Mouse (Mus musculus): ENCODE measurements around the gene Tagln.

Tagln gene

GRCm38 (mm10) chr9:45938088-45938487 lies 2.2 kb upstream of the Tagln start:
- ChIA-PET POLR2A (interaction anchor here in 3 of 4 experiments (0.6 to 3.8 kb wide), 5 partner anchors 9 to 71 kb away, joined by 4 to 20 read pairs (median 5); partner anchors contain the start of gene Sidt2 (in 1 of the 3)), CTCF (interaction anchor here in 2 of 4 experiments (0.6 to 1.4 kb wide), 3 partner anchors 197 to 308 kb away, joined by 3 read pairs; partner anchors contain the start of gene Apoa1 (in 1 of the 2))

DNA sequence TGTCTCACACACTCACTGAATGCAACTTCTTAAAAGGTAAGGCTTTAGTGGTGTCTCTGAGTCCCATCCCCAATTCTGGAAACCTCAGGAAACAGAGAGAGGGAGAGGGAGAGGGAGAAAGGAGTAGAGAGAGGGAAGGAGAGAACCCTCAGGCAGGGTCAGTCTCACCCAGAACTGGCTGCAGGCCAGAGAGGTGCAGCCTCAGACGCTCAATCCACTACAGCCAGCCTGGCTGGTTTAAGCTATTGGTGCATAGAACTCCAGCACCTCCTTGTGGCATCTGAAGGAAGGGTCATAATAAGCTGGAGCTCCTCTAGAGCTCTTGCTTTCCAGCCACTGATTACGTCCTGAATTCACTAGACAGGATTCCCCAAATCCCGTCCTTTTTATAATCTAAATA lies 1.0 kb upstream of the Tagln start:
- CTCF ChIA-PET: interaction anchor here (0.5 to 1.8 kb wide), 47 partner anchors 8 to 1175 kb away, joined by 3 to 13 read pairs (median 3); partner anchors contain the start of genes Bace1 (in 2 of the 4), Cep164 (in 2 of the 4), Pafah1b2 (in 1 of the 4) and Rnf214 (in 1 of the 4)

GRCm38 (mm10) chr9:45932571-45933415 lies 3.1 kb downstream of the Tagln start:
- ChIA-PET CTCF (interaction anchor here in 3 of 4 experiments (0.8 to 2.1 kb wide), 3 partner anchors 8 to 9 kb away, joined by 3 to 5 read pairs (median 4); no protein-coding TSS in a partner anchor), POLR2A (interaction anchor here in 2 of 4 experiments (0.7 to 2.3 kb wide), 4 partner anchors 8 to 22 kb away, joined by 3 to 5 read pairs (median 3); partner anchors contain the start of gene Sidt2 (in 1 of the 2))

More for the DNA sequence above, 1.0 kb upstream of the Tagln start:
- POLR2A ChIA-PET: interaction anchor here (0.5 to 3.8 kb wide), 16 partner anchors 9 to 726 kb away, joined by 3 to 20 read pairs (median 4); partner anchors contain the start of genes Sidt2 (in 3 of the 4), Bace1 (in 1 of the 4) and Cep164 (in 1 of the 4)

DNA sequence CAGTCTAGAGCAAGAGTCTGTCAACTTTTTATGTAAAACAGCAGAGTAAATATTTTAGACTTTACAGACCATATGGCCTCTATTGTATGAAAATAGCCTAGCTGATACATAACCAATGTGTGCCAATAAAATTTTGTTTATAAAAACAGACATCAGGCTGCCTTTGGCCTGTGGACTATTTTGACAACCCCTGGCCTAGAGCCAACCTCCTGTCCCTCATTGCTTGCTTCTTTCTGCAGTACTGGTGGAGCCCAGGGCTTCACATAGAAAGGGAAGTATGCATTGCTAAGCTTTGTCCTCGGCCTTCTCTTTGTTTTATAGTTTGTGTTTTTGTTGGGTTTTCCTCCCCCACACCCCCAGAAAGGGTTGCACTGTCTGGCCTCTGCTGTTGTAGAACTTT lies 3.9 kb downstream of the Tagln start:
- CTCF ChIA-PET: interaction anchor here in 3 of 4 experiments (0.5 to 2.1 kb wide), 4 partner anchors 9 to 81 kb away, joined by 3 to 5 read pairs (median 4); partner anchors contain the start of gene Sik3 (in 1 of the 3)
- POLR2A ChIA-PET: interaction anchor here in 2 of 4 experiments (0.7 to 1.4 kb wide), 4 partner anchors 9 to 22 kb away, joined by 3 to 5 read pairs (median 3); no protein-coding TSS in a partner anchor

DNA sequence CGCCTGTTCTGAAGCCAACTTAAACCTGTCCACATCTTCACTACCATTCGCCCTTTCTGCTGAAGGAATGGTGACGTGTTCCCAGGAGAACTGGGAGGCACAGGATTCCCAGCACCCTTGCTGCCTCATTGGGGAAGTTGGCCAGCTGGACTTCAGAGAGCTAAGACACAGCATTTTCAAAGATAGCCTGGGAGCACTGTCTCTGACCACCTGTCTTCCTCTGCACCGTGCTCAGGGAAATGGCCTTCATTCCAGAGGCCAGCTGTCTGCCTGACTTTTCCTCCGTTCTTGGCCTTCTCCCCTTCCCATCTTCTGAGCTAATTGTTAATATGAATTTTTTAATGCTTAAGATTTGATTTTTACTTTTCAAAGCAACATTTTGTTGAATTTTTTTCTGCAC lies 6.6 kb downstream of the Tagln start:
- CTCF ChIA-PET: interaction anchor here in 2 of 4 experiments (1.3 kb wide), 2 partner anchors 8 to 12 kb away, joined by 3 to 4 read pairs; no protein-coding TSS in a partner anchor
- POLR2A ChIA-PET: interaction anchor here in 2 of 4 experiments (1.0 to 1.8 kb wide), 3 partner anchors 9 to 26 kb away, joined by 3 to 4 read pairs (median 3); partner anchors contain the start of gene Sidt2 (in 1 of the 2)

GRCm38 (mm10) chr9:45919895-45920294 lies 16.0 kb downstream of the Tagln start:
- POLR2A ChIA-PET: interaction anchor here in 1 of 4 experiments (1.2 kb wide), 1 partner anchor 10 kb away, joined by 3 read pairs; no protein-coding TSS in a partner anchor

DNA sequence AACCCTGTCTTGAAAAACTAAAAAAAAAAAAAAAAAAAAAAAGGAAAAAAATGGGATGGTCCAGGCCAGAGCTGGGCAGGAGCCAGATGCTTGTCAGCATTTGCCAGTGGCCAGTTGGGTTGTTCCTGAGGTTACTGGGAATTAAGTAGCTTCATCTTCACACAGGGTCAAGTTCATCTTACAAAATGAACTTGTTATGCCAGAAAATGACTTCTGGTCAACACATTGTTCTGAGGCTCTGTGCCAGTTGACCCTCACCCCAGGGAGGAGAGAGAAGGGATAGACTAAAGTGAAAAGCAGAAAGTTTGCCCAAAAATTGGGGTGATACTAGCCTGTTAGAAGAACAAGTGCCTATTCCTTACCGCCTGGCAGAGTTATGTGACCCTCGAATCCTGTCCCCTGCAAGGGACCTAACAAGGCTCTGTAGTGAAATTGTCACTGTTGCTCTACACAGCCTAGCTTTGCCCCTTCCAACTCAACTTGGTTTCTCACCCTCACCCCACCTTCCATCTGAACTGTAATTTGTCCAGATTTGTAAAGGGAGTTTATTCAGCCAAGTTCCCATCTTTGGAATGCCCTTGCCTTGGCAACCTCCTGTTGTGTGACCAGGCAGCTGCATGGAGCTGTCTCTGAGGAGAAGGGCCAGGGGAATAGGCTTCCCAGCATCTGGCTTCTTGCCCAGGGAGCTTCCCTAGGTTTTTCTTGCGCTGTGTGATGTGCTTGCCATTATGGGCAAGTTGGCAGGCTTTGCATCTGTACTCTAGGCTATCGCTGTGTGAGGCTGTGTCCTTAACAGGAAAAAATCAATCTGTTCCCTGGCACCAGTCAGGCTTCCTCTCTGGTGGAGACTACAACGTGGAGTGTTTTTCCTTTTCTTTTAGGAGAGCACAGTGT lies 18.6 kb downstream of the Tagln start:
- POLR2A ChIA-PET: interaction anchor here in 2 of 4 experiments (0.9 to 1.0 kb wide), 2 partner anchors 20 to 37 kb away, joined by 3 read pairs; no protein-coding TSS in a partner anchor
- CTCF ChIA-PET: interaction anchor here in 1 of 4 experiments (1.4 kb wide), 1 partner anchor 11 kb away, joined by 5 read pairs; the partner anchor contains the start of genes Pcsk7 and Rnf214

More at GRCm38 (mm10) chr9:45919895-45920294, 16.0 kb downstream of the Tagln start:
- CTCF ChIA-PET: interaction anchor here in 2 of 4 experiments (1.1 to 1.2 kb wide), 2 partner anchors 9 to 13 kb away, joined by 3 read pairs; partner anchors contain the start of genes Pcsk7 (in 1 of the 2) and Rnf214 (in 1 of the 2)

DNA sequence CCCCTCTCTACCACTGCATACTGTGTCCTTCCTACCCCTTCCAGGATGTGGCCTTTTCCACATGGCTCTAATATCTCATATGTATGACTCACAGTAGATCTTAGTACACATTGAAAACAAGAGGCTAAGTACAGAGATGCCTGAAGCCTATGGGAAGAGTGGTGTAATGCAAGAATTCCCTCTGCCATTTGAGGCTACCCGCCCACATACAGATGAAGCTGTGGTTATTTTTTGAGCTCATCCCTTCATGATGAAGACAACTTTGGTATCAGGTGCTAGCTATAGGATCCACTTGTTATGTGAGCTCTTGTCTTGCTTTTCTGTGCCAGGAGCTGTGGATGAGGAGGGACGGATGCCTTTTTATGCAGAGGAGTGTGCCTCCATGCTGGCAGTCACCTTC lies 20.2 kb downstream of the Tagln start:
- CTCF ChIA-PET: interaction anchor here in 1 of 4 experiments (1.5 kb wide), 1 partner anchor 9 kb away, joined by 4 read pairs; the partner anchor contains the start of gene Rnf214
- POLR2A ChIA-PET: interaction anchor here in 1 of 4 experiments (1.0 to 1.2 kb wide), 2 partner anchors 9 to 120 kb away, joined by 3 read pairs; partner anchors contain the start of genes Pcsk7 and Rnf214

DNA sequence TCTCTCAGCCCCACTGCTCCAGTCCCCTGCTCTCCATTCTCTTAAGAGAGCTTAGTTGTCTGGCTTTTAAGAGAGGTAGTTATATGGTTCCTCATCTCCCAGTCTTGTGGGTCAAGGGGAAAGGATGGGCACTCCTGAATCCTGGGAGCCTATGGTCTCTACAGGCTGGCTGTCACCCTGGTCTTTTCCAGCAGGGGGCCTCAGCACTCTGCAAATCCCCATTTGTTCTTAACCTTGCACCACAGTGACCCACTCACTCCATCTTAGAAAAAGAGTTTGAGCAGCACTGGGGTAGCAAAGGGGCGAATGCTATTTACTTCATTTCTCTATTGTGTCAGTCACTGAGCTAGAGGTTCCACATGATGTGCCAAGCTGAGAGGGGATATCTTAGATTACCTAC lies 24.2 kb downstream of the Tagln start:
- POLR2A ChIA-PET: interaction anchor here in 1 of 4 experiments (1.0 to 1.6 kb wide), 2 partner anchors 21 to 84 kb away, joined by 3 read pairs; no protein-coding TSS in a partner anchor

DNA sequence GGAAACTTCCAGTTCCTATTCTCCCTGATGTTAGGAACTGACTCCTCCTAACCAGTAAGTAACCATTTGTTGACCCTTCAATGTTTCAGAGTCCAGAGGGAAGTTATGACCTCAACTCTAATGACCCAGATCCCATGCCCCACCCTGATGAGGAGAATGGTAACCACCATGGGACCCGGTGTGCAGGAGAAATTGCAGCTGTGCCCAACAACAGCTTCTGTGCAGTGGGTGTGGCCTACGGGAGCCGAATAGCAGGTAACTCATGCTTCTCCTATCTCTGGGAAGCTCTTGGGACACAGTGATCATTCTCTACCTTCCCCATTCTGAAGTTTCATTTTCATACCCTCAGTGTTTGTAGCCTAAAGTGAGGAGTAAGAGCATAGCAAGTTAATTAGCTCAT lies 24.9 kb downstream of the Tagln start:
- ChIA-PET POLR2A (interaction anchor here in 3 of 4 experiments (0.5 to 1.3 kb wide), 4 partner anchors 11 to 818 kb away, joined by 3 to 4 read pairs (median 3); no protein-coding TSS in a partner anchor), CTCF (interaction anchor here in 3 of 4 experiments (0.5 to 1.6 kb wide), 5 partner anchors 9 to 319 kb away, joined by 3 to 5 read pairs (median 3); partner anchors contain the start of gene Tagln (in 1 of the 3))

More for the DNA sequence above, 24.2 kb downstream of the Tagln start:
- CTCF ChIA-PET: interaction anchor here in 1 of 4 experiments (1.6 kb wide), 1 partner anchor 25 kb away, joined by 5 read pairs; the partner anchor contains the start of gene Tagln

DNA sequence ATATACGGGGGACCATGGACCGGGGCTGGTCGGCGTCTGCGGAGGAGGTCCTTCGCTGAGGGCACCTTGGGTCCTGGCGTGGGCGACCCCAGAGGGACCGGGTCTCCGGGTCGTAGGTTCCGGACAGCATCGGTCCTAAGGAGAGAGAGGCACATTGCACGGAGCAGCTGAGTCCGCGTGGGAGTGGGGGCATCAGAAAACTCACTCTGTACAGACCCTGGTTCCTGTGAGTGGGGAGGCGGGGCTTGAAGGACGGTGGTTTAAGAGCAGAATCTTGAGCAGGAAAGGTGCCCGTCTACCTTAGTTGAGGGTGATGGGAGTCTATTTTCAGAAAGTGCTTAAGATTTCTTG lies 28.8 kb downstream of the Tagln start:
- ChIA-PET POLR2A (interaction anchor here in 3 of 4 experiments (0.6 to 1.9 kb wide), 10 partner anchors 9 to 1049 kb away, joined by 3 to 5 read pairs (median 3); no protein-coding TSS in a partner anchor), CTCF (interaction anchor here in 3 of 4 experiments (0.6 to 1.9 kb wide), 9 partner anchors 9 to 409 kb away, joined by 3 to 7 read pairs (median 4); partner anchors contain the start of genes Bud13 (in 1 of the 3), Cep164 (in 1 of the 3) and Zpr1 (in 1 of the 3))

DNA sequence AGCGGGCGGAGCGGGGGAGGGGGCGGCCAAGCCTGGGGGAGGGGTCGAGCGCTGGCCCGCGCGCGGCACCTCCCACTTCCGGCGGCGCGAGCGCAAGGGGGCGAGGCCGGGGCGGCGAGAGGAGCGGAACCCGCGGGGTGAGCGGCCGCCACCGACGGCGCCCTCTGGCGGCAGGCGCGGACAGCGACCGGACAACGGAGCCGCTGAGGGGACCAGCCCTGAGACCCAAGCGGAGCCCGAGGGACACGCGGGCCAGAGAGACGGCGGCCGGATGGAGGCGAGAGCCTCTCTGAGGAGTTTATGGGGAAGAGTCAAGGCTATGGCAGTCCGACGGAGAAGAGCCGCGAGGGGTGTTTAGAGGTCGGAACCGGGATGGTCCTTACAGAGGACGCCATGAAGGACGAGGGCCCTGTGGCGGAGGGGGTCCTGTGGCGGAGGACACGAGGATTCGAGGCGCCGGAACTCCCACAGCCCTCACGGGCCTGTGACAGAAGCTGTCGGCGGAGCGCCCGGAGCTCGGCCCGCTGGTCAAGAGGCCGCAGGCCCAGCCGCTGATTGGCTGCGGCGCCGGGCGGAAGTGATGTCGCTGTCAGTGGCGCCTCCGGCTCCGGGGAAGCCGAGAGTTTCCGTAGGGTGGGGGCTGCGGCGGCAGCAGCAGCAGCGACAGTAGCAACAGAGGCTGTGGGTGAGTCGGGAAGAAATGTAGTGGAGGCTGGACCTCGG lies 29.3 kb downstream of the Tagln start, which contains the start of the genes Pcsk7 and Rnf214:
Gene Pcsk7 (plus strand): TSS at position 143 of the 723 bp plus-strand sequence.
Gene Rnf214 (minus strand): TSS at position 557 of the 723 bp plus-strand sequence.
- CTCF ChIA-PET: interaction anchor here in 3 of 4 experiments (0.6 to 1.9 kb wide), 10 partner anchors 9 to 409 kb away, joined by 3 to 7 read pairs (median 4); partner anchors contain the start of genes Bud13 (in 1 of the 3), Cep164 (in 1 of the 3) and Zpr1 (in 1 of the 3)
- POLR2A ChIA-PET: interaction anchor here in 3 of 4 experiments (0.6 to 1.9 kb wide), 18 partner anchors 10 to 1049 kb away, joined by 3 to 8 read pairs (median 3); no protein-coding TSS in a partner anchor

GRCm38 (mm10) chr9:45905811-45906237 lies 30.0 kb downstream of the Tagln start:
- POLR2A ChIA-PET: interaction anchor here in 3 of 4 experiments (0.6 to 1.9 kb wide), 10 partner anchors 9 to 361 kb away, joined by 3 to 8 read pairs (median 4); no protein-coding TSS in a partner anchor
- CTCF ChIA-PET: interaction anchor here in 3 of 4 experiments (0.6 to 1.9 kb wide), 7 partner anchors 12 to 494 kb away, joined by 3 to 7 read pairs (median 3); partner anchors contain the start of gene Bud13 (in 1 of the 3)

DNA sequence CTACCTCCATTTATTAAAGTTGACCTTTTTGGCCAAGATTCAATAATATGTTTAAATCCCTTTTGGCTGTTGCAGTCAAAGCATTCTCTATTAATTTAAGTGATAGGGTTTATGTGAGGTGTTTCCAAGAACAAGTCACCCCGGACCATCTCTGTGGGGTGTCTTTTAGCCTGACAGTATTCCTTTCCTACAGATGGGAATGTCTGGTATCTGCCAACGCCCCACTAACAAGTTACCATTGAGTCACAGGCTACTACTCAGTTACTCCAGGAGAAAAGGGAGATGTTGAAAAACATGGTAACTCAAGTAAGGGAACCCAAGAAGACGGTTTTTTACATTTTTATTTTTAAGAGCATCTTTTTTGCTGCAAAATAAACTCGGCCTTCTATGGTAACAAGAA lies 30.7 kb downstream of the Tagln start:
- CTCF ChIA-PET: interaction anchor here in 3 of 4 experiments (0.6 to 1.9 kb wide), 4 partner anchors 13 to 493 kb away, joined by 3 to 5 read pairs (median 4); no protein-coding TSS in a partner anchor
- POLR2A ChIA-PET: interaction anchor here in 3 of 4 experiments (0.6 to 1.4 kb wide), 6 partner anchors 8 to 362 kb away, joined by 4 to 8 read pairs (median 4); no protein-coding TSS in a partner anchor

DNA sequence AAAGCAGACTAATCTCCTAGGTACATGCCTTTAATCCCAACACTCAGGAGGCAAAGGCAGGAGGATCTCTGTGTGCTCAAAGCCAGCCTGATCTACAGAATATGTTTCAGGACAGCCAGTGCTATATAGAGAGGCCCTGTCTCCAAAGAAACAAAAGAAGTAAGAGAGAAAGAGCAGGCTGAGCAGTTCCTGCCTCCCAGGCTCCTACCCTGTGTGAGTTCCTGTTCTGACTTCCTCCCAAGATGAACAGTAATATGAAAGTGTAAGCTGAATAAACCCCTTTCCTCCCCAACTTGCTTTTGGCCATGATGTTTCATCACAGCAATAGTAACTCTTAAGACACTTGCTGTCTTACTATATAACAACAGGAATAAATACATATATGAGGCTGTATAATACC lies 42.2 kb downstream of the Tagln start:
- CTCF ChIA-PET: no interaction called here
- POLR2A ChIA-PET: no interaction called here
